In genomic region chr12:111274006-111274405, GRCm38 (mm10) we compare ENCODE assay signal across 8 mouse cellular contexts. TPM values are rescaled to one million over a fixed set of nuclear protein-coding genes. Genes with fewer than 3 reads are reported as not detected.
DNase-seq lines count a peak whose midpoint lies in the region; ATAC-seq and TF ChIP-seq lines count a peak whose summit lies in the region.

No protein-coding gene starts in this region.

- no peak for TF ChIP-seq POLR2A in testis, adult 2 months (IDR thresholded peaks at IDR 0.05; ENCODE audit: control insufficient read depth, low read depth, low read length)

- peak overlapping the region; percentile 63 for H3K4me3 ChIP-seq in gastrocnemius, adult 2 months
- H3K4me3 ChIP-seq in testis, adult 2 months (ENCODE audit: control insufficient read depth, low read depth, low read length) = peak overlapping the region; percentile 57
- H3K4me3 ChIP-seq in liver, embryonic 12.5 days = peak overlapping the region; percentile 41
- H3K4me3 ChIP-seq in stomach, embryonic 16.5 days (replicated peaks; ENCODE audit: low read length) = peak overlapping the region; percentile 46

- intact Hi-C loops in gastrocnemius, adult 2 months (cut with DNase I) = loop anchor here (5.0 kb wide), 1 partner anchor 138 kb away; no protein-coding TSS in a partner anchor

- H3K4me2 ChIP-seq in liver, embryonic 12.5 days = peak overlapping the region; percentile 63
- peak overlapping the region; percentile 72 for H3K4me2 ChIP-seq in stomach, embryonic 16.5 days (ENCODE audit: low read depth, low read length)

- WGBS in liver, embryonic 12.5 days (ENCODE audit: insufficient replicate concordance) = 5% methylated on average over 28 of the region's 28 CpGs
- 2% methylated on average over 28 of the region's 28 CpGs for WGBS in stomach, embryonic 16.5 days

- H3K36me3 ChIP-seq in testis, adult 2 months (ENCODE audit: control insufficient read depth, insufficient read depth, low read length) = no peaks in the 10 kb centered on the region
- H3K36me3 ChIP-seq in liver, embryonic 12.5 days = no peaks in the 10 kb centered on the region
- H3K36me3 ChIP-seq in stomach, embryonic 16.5 days (ENCODE audit: control insufficient read depth, insufficient read depth, low read length) = no peaks in the 10 kb centered on the region

- no peak overlapping the region for H3K27ac ChIP-seq in gastrocnemius, adult 2 months
- H3K27ac ChIP-seq in testis, adult 2 months (ENCODE audit: control insufficient read depth, insufficient read depth, low read depth, low read length) = no peak overlapping the region
- H3K27ac ChIP-seq in liver, embryonic 12.5 days = no peak overlapping the region
- no peak overlapping the region for H3K27ac ChIP-seq in stomach, embryonic 16.5 days (ENCODE audit: low read length)

- no peak for ATAC-seq in liver, embryonic 12.5 days
- ATAC-seq in stomach, embryonic 16.5 days (ENCODE audit: insufficient read depth, low FRiP score) = no peak

- no peaks in the 10 kb centered on the region for H3K27me3 ChIP-seq in testis, adult 2 months (ENCODE audit: control insufficient read depth, insufficient read depth, low read length)
- peaks cover 92% of the 10 kb centered on the region for H3K27me3 ChIP-seq in liver, embryonic 12.5 days (replicated peaks)
- H3K27me3 ChIP-seq in stomach, embryonic 16.5 days (ENCODE audit: control insufficient read depth, insufficient read depth, low read length) = peaks cover 74% of the 10 kb centered on the region

- 0 out of 2 replicates have a peak, but pooled peaks cover 3% of the 10 kb centered on the region for H3K9me3 ChIP-seq in liver, embryonic 12.5 days (replicated peaks)
- 0 out of 2 replicates have a peak, but pooled peaks cover 3% of the 10 kb centered on the region for H3K9me3 ChIP-seq in stomach, embryonic 16.5 days (replicated peaks; ENCODE audit: control insufficient read depth, low read length)

- DNase-seq in gastrocnemius, adult 2 months = peak; percentile 22
- DNase-seq in gastrocnemius, adult 8-10 months (ENCODE audit: low spot score in 2 of 2) = no peak
- DNase-seq in testis, postnatal 10 days (ENCODE audit: low spot score) = no peak
- DNase-seq in left cerebral cortex, adult 8-10 months (ENCODE audit: low spot score in 2 of 2) = no peak
- DNase-seq in left cerebral cortex, adult 18-20 months (ENCODE audit: low spot score in 2 of 2) = no peak

- H3K9ac ChIP-seq in liver, embryonic 12.5 days = no peak overlapping the region
- H3K9ac ChIP-seq in stomach, embryonic 16.5 days (ENCODE audit: low read length) = peak overlapping the region; percentile 48; the same call in 1 of the 2 replicates

- TF ChIP-seq CTCF in gastrocnemius, adult 2 months (IDR thresholded peaks at IDR 0.05) = no peak
- no peak for TF ChIP-seq CTCF in testis, adult 2 months (IDR thresholded peaks at IDR 0.05; ENCODE audit: control insufficient read depth, insufficient read depth, insufficient replicate concordance, low read depth, low read length)

- H3K4me1 ChIP-seq in testis, adult 2 months (ENCODE audit: control insufficient read depth, insufficient read depth, low read length) = peaks cover 27% of the 10 kb centered on the region
- peaks cover 40% of the 10 kb centered on the region for H3K4me1 ChIP-seq in liver, embryonic 12.5 days
- peaks cover 20% of the 10 kb centered on the region for H3K4me1 ChIP-seq in stomach, embryonic 16.5 days (ENCODE audit: control insufficient read depth, insufficient read depth, low read length)

RNA-seq across cellular contexts. Expression of gene Amn, which starts 3.1 kb away (rescaled TPM):
- total RNA-seq in gastrocnemius, adult 2 months (2021) = not detected
- total RNA-seq in gastrocnemius, adult 8-10 months (2022) = not detected
- 14.4 and 17.1 TPM in 2 replicates for polyA plus RNA-seq in testis, adult 2 months (2012; rRNA removed)
- 2.0 and 2.2 TPM in 2 replicates for polyA plus RNA-seq in liver, embryonic 12.5 days (2016; fragmentation: Nextera tagmentation; extraction: Ambion mirVana)
- 11.3 and 16.3 TPM in 2 replicates for polyA plus RNA-seq in stomach, embryonic 16.5 days (2015; fragmentation: Nextera tagmentation; extraction: Ambion mirVana)
- total RNA-seq in left cerebral cortex, adult 8-10 months (2022) = 10 to 100 TPM; 10.1 to 15.5 (median 11.6) TPM
- 1 to 10 TPM; 9.1 to 9.7 TPM for total RNA-seq in left cerebral cortex, adult 18-20 months (2021)

Comparison
In these comparisons a context has a peak if more than half of its experiments do, and no peak if none do; other contexts are left out.
1. RNA of gene Amn, which starts 3.1 kb away (total RNA-seq): 10.1 to 15.5 TPM in left cerebral cortex, adult 8-10 months and 9.1 to 9.7 TPM in left cerebral cortex, adult 18-20 months; not detected in gastrocnemius, adult 2 months and not detected in gastrocnemius, adult 8-10 months; every median in the first group is over 4 times any median in the second.
2. Peak in every context shown above with its lines, with median percentiles within 50 percentile points of each other: H3K4me3 ChIP-seq.